Mouse (Mus musculus) heart, adult 11 months (tissue): Measurements from ENCODE around the gene Zp3.
A peak's percentile ranks its signal among the peaks of the same experiment; 100 is the strongest.

Experiments used
- DNase-seq: peaks from one replicate; pipeline ENCODE4 v3.0.0; 2022

Zp3 gene

DNA sequence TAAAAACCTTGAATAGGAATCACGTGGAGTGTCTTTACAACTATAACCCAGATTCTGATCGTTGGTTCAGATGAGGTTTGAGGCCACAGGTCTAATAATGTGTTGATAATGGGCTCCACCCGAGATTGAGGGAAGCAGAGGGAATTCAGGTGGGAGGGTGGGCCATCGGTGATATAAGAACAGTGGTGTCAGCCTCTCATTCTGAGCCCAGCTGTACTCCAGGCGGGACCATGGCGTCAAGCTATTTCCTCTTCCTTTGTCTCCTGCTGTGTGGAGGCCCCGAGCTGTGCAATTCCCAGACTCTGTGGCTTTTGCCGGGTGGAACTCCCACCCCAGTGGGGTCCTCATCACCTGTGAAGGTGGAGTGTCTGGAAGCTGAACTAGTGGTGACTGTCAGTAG is at the start of gene Zp3:
Gene Zp3, plus strand, starts transcription at position 196 of the 400 bp plus-strand sequence.
- no peak for DNase-seq

- DNase-seq, result no peak
Measured at GRCm38 (mm10) chr5:135931526-135931925, 48.4 kb upstream of the Zp3 start.

GRCm38 (mm10) chr5:135932359-135932758 is 47.5 kb upstream of the Zp3 start:
- DNase-seq, result no peak

- no peak for DNase-seq
Measured at GRCm38 (mm10) chr5:135933222-135933899, 46.5 kb upstream of the Zp3 start.

- peak; percentile 98 for DNase-seq
Measured at GRCm38 (mm10) chr5:135933900-135934441, 45.9 kb upstream of the Zp3 start.

GRCm38 (mm10) chr5:135934481-135935175 is 45.3 kb upstream of the Zp3 start, which contains the start of gene Ywhag:
TSS of gene Ywhag (minus strand) at chr5:135934616.
- DNase-seq, result peak; percentile 100

DNA sequence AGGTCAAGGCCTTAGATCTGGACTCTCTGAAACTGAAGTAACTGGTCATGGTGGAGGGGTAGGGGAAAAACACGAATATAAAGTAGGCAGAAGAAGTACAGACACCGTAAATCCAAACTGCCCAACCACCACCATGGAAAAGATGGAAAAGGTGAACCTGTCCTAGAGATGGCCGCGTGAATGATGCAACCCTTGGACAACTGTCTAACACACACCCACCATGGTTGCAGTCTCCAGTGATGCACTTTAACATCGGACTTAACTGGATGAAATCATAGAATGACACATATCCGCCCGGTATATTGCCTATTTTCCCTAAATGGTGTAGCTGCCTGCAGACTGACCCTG is 44.7 kb upstream of the Zp3 start:
- DNase-seq, result no peak

GRCm38 (mm10) chr5:135935641-135936190 is 44.2 kb upstream of the Zp3 start:
- DNase-seq, result peak; percentile 87

- DNase-seq, result peak; percentile 94
Measured at GRCm38 (mm10) chr5:135940587-135940986, 39.3 kb upstream of the Zp3 start.

DNA sequence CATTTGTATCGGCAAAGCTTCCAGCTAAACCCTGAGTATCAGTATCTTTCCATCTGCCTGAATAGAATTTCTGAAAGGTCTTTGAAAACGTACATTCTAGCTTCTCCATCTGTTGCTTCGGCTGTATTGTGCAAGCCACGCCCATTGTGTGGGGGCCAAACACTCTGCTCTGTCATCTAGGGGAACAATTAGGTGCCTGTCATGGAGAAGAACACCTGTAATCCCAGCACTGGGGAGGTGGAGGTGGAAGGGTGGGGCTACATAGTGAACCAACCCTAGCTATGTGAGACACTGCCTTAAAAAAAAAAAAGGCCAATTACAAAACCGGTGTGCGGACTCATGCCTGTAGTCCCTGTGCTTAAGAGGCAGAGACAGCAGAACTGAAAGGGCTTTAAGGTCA is 37.2 kb upstream of the Zp3 start:
- DNase-seq, result no peak

- peak; percentile 87 for DNase-seq
Measured at GRCm38 (mm10) chr5:135945916-135946408, 33.9 kb upstream of the Zp3 start.

DNA sequence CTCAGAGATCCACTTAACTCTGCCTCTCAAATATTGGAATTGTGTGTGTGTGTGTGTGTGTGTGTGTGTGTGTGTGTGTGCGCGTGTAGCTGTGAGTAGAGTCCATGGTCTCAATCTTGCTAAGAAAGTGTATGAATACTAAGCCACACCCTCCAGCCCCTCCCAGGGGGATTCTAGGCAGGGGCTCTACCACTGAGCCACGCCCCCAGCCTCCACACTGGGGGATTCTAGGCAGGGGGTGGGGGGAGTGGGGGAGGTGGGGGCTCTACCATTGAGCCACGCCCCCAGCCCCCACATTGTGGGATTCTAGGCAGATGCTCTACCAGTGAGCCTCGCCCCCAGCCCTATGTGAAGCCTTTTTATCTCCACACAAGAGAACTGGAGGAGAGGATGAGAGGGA is 33.3 kb upstream of the Zp3 start:
- DNase-seq, result peak; percentile 77

DNA sequence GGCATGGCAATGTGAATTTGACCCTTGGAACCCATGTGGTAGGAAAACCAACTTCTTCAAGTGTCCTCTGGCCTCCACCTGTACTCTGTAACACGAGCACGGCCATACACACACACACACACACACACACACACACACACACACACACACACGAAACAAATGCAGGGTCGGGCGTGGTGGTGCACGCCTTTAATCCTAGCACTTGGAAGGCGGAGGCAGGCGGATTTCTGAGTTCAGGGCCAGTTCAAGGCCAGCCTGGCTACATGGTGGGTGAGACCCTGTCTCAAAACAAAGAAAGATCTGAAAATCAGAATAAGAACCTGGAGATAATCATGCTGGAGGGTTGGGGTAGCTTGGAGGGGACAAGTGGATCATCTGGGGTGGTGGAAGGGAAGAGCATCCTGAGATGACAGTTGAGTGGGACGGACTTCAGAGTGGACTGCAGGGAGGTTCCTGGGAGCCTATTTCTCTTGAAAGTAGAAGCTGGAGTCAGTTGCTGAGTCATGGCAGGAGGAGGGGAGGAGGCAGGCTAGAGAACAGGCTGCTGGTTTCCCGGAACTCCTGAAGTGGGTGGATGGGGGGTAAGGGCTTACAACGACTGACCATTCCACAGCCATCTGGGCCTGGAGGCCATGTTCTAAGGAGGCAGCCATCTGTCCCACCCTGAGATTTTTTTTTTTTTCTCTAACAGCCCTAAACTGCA is 29.0 kb upstream of the Zp3 start:
- DNase-seq, result peak; percentile 87

DNA sequence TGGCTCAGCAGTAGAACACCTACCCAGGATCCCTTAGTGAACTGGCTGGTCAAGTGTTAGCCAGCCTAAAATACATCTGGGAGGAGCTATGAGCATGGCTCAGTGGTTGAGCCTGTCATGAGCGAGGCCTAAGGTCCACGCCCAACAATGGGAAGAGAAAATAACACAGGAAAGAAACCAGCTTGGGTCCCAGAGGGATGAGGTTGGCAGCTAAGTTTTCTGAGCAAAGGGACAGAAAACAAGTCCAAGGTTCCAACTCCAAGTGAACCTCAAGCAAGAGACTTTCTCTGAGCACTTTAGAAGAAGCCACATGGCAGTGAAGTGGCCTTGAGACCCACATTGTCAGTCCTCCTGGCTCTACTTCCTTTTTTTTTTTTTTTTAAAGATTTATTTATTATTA is 28.2 kb upstream of the Zp3 start:
- peak; percentile 80 for DNase-seq

DNA sequence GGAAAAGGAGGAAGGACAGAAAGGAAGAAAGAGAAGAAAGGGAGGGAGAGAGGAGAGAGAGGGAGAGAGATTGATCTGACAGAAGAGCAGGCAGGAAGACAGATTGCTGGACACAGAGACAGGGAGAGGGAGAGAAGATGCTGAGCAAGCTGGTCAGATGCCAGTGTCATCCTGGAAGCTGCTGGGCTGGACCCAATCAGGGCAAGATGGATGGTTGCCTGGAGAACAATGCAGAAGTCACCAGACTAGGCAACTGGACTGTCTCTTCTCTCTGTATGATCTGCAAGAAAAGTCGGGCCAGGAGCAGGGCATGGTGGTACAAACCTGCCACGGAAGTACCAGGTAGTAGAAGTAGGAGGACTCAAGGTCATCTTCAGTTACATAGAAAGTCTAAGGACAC is 27.1 kb upstream of the Zp3 start:
- DNase-seq, result no peak

GRCm38 (mm10) chr5:135956300-135957206 is 23.3 kb upstream of the Zp3 start:
- no peak for DNase-seq

- peak; percentile 100 for DNase-seq
Measured at GRCm38 (mm10) chr5:135957207-135957974, 22.5 kb upstream of the Zp3 start.

- peak; percentile 90 for DNase-seq
Measured at GRCm38 (mm10) chr5:135958367-135958766, 21.5 kb upstream of the Zp3 start.

DNA sequence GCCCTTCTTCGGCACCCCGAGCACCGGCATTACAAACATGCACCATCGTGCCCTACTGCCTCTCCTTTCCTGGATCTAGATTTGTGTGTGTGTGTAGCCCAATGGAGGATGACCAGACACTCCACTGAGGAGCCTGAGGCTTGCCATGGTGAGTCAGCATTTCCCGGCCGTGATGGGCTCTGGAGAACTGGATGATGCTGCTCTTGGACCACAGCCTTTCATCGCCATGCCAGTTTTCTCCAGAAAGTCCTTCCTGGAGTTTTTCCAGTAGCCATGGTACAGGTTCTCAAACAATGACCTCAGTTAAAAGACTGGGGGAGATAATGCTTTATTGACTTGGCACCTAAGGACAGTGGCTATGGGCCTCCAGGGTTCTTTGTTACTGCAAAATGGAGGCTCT is 20.0 kb upstream of the Zp3 start:
- DNase-seq, result peak; percentile 91

DNA sequence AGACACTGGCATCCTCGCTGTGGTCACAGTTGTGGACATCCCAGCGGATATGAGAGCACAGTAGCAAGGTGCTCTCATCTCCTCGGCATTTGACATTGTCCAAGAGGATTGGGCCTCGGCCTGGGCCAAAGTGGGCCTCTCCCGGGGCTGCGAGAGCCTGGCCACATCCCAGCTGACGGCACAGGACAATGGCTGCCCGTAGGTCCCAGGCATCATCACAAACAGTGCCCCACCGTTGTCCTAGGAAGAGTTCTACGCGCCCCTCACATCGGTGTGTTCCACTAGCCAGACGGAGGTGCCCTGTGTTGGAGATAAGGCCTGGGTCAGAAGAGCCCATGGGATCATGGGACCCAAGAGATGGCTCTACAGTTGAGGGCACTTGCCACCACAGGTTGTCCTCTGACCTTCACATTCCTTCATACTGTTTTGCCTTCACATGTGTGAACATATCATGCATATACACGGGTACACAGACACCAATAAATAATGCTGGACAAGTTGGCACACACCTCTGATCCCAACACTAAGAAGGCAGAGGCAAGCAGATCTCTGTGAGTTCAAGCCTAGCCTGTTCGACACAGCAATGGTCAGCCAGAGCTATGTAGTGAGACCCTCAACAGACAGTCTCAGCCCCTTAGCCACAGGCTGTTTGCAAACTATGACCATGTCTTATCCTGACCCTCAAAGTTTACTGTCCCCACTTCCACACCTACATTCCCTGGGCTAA is 18.8 kb upstream of the Zp3 start:
- peak; percentile 95 for DNase-seq

- DNase-seq, result no peak
Measured at GRCm38 (mm10) chr5:135962125-135962491, 17.8 kb upstream of the Zp3 start.
